Mouse (Mus musculus): ENCODE results near the gene Slc9a7.

Gene Slc9a7

DNA sequence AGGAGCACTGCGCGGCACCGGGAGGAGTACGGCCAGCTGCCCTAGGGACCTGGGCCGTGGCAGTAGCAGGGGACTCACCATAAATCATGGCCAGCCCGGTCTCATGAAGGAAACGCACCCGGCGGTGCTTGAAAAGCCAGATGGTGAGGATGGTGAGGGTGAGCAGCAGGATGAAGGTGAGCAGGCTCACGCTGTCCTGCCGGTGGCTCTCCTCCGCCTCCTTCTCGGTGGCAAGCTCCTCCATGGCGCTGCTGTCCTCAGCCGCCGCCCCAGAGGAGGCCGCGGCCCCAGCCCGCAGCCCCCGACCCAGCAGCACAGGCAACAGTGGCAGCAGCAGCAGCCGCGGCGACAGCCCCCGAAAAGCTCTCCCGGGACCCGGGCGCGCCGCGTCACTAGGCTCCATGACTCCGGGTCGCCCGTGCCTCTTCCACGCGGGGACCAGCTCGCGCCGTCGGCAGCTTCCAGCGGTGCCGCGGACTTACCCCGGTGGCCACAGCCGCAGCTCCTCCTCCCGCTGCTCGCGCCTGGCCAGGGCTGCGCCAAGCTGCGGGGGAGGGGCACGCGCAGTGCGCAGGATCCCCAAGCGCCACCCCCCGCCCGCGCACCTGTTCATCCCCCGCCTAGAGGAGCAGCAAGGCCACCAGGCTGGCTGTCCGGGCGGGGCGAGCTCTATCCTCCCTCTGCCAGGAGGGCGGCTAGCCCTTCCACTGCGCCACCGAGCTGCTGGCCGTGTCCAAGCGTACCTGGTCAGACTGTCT, at the start of gene Slc9a7:
TSS of gene Slc9a7 (minus strand) at position 526 of the 758 bp plus-strand sequence.
- peak; percentile 21 for DNase-seq (ENCODE audit: low spot score)

DNA sequence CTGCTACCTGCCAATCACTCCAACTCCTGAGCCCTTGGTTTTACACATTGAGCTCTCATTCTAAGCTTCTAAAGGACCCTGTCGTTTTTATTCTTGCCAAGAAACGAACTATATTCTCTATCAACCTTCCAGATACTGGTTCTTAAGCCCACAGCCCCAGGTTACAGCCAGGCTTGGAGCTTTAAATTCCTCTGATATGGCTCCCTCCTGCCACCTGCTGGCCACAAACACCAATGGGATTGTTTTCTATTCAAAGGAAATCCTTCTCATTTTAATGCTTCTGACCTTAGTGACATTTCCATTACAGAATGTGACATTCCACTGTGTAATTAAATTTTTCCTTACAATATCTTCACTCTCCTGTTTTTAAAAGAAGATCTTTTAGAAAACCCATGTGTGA, 44.1 kb upstream of the Slc9a7 start:
- peak; percentile 9 for DNase-seq (ENCODE audit: low spot score)

DNA sequence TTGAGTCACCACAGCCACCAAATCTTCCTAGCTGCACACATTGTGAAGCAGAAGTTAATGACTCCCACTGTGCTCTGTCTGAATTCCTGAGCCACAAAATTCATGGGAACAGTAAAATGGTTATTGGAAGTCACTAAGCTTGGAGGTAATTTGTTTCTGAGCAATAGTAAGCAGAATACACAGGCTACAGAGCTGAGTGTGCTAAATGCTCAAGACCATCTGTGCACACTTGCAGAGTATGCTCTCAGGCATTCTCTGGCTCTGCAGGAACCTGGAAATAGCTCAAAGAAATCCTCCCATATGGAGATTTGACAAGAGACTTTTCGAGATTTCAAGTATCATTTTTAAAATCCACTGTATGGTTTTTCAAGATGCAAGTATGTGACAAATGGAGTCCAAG, 41.1 kb upstream of the Slc9a7 start:
- DNase-seq (ENCODE audit: low spot score) = no peak

DNA sequence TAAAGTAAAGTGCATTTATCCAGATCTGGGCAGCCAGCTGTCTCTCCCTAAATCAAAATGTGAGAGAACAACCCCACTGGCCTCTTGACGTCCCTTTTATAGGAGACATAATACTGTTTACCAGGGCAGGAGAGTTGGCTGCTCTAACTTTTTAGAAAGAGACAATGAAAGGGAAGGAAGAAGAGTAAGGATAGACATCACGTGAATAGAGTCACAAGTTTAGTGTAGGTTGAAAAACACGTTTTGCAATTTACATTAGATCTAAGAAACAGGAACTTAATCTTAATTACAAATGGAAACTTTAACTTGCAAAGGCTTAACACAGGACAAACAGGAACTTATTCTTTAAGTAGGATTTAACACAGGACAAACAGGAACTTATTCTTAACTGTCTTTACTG, 15.6 kb upstream of the Slc9a7 start:
- DNase-seq (ENCODE audit: low spot score) = no peak

DNA sequence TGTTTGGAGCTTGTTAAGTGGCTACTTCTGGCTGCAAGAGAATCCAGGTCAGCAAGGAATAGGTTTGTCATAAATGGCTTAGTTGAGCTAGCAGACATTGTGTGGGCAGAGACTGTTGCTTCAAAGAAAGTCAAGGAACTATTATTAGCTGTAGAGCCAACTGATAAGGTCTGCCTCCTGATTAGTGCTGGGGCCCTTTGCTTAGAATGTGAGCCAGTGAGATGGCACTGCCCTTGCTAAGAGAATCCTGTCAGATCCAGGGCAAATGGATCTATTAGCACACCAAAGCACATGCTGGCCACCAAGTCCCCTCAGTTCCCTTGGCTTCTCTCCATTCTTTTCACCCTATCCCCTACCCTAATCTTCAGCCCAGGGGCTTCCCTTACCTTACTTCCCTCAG, 14.3 kb upstream of the Slc9a7 start:
- no peak for DNase-seq (ENCODE audit: low spot score)

DNA sequence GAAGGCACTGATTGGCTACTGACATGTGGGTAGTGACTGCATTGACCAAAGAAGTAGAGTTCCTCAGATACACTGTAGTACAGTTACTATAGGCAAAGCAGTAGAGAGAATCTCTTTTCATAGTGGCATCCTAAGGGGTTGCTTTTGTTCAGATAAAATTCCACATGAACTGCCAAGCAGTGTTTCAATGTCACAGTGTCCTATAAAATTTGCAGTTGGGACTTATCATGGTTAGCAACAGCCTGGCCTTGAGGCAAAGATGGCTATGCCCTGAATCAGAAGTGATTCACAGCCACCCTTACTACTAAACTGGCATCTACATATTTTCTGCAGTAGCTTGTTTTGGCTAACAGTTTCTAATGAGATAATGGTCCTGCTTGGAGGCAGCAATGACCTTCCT, 11.7 kb upstream of the Slc9a7 start:
- DNase-seq (ENCODE audit: low spot score) = no peak

DNA sequence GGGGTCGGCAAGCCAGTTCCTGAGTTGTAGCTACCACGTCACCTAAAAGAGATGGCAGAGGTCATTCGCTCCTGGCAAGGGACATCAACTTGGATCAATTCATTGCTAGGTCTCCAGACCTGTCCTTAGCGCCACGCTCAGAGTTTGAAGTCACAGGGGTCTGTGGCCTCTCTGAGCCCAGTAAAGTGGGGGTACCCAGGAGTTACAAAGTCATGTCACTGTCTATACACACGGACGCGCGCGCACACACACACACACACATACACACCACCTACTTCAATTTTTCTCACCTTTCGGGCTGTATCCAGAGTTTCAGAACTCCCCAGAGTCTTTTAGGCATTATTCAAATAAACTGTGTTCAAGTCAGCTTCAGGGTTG, 422 bp upstream of the Slc9a7 start:
- DNase-seq (ENCODE audit: low spot score) = no peak

DNA sequence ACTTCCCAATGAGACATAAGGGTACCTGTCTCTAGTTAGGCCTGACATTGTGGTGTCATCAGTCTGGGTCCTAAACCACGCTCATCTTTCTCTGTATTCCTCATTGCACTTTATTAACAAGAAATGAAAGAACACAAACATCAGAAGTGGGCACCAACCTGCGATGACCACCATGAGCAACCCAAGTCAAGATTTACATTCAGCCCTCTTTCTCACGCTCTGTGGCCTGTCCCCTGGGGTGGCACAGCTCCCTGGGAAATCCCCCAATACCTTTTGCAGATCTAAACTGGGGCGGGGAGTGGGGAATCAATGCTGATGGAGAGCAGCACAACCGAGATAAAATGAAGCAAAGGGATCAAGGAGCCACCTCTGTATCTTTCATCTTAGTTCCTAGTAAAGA, 892 bp downstream of the Slc9a7 start:
- DNase-seq (ENCODE audit: low spot score) = no peak

DNA sequence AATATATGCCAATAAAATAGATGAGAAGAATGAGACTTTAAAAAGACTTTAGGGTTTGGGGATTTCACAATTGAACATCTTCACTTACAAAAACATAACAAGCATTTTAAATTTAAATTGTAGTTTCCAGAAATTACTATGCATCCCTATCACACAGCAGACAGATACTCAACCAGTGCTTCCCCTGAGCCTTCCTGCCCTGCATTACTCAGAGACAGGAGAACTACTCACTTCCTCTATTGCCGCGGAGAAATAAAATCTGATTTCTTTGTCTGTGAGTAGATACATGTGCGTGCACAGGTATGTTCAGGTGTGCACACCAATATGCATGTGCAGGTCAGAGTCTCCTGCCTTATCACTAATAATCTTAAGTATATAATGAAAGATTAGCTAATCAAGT, 2.9 kb downstream of the Slc9a7 start:
- DNase-seq (ENCODE audit: low spot score) = no peak

DNA sequence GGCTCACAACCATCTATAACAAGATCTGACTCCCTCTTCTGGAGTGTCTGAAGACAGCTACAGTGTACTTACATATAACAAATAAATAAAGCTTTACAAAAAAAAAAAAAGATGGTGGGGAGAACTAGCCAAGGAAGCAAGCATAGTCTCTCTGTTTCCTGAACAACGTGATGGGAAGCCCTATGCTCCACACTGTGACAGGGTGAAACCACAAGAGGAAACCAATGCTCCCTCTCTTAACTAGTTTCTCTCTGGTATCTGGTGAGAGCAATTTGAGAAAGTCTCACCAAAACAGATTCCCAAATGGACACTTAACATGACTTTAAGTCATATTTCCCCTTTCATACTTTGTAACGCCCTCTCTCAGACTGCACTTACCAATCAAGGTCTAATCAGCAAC, 5.4 kb downstream of the Slc9a7 start:
- DNase-seq (ENCODE audit: low spot score) = no peak

DNA sequence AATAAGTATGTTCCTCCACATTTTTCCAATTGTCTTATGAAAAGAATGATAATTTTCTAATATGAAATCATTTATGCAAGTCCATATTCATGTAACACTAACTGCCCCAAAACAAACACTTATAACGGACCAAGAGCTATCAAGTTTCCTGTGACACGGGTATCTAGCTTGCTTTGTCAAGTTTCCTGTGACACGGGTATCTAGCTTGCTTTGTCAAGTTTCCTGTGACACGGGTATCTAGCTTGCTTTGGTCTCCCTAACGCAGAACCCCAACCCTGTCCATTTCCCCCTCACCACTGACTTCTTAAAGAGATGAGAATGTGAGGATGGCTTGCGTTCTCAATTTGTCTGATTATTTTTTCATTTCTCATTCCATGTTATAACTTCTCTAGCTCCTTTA, 12.2 kb downstream of the Slc9a7 start:
- no peak for DNase-seq (ENCODE audit: low spot score)

DNA sequence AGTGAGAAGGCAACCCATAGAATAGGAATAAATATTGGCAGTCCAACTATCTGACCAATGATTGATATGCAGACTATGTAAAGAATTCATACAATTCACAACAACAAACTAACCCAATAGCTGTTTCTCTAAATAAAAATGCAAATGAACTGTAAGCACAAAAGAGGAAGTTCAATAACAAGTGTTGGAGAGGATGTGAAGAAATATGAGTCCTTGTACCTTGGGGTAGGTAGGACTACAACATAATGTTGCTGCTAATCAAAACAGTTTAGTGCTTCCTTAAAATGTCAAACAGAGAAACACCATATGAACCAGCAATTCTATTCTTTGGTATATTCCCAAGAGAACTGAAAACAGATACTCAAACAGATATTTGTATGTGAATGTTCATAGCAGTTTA, 17.8 kb downstream of the Slc9a7 start:
- no peak for DNase-seq (ENCODE audit: low spot score)

DNA sequence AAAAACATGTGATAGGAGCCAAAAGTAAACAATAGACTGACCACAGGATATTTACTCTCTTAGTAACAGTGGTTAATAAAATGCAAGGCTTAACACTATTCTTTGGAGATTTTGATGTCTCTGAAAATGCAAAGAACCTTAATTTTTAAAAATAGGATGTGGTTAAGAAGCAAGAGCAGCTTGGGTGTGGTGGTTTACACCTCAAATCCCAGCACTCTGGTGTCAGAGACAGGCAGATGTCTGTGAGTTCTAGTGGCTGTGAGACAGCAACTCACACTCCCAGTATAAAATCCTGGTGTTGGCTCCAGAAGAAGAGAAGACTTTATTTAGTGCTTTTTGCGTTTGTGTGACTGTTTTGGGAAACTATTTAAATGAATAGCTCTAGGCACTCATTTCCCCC, 19.6 kb downstream of the Slc9a7 start:
- no peak for DNase-seq (ENCODE audit: low spot score)

DNA sequence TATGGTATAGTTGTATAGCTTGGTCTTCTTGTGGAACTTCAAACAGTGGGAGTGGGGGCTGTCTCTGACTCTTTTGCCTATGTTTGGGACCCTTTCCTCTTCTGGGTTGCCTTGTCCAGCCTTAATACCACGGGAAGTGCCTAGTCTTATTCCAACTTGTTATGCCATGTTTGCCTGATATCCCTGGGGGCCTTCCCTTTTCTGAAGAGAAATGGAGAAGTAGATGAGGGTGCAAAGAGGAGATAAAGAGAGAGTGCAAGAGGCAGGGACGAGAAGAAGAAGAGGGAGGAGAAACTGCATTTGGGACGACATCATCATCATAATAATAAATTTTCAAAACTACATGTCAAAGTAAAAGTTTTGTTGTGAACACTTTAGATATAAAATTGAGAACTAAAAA, 21.6 kb downstream of the Slc9a7 start:
- no peak for DNase-seq (ENCODE audit: low spot score)

DNA sequence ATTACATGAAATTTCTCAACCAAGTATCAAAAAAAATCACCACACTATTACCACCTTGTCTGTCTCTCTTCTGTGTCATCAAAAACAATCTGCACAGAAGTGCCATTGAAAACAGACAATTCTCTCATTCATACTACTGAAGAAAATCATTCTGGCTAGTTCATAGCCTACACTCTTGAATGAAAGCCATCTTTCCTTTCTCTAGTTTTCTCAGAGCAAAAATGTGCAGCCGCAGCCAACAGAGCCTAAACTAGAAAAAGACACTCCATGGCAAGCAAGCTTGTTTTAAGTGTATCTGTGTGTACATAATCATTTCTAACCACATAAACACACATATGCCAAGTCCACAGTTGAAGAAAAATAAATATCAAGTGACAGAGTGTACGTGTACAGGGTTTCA, 27.2 kb downstream of the Slc9a7 start:
- DNase-seq (ENCODE audit: low spot score) = no peak

DNA sequence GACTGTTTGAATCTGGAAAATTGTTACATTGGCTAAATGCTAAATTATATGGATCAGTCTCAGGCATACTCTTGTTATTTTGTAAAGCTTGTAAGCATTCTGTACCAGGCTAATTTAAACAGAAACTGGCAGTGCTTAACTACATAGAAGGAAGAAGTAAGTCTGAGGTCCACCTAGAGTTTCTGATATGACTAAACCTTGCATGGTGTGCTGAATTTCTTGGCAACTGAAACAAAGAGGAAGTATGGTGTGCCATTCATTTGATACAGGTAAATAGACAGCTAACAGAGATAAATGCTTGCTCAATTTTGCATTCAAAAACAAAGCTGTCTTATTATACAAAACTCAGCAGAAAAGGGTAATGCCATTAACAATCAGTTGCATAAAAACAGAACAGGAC, 63.5 kb downstream of the Slc9a7 start:
- DNase-seq (ENCODE audit: low spot score) = no peak

DNA sequence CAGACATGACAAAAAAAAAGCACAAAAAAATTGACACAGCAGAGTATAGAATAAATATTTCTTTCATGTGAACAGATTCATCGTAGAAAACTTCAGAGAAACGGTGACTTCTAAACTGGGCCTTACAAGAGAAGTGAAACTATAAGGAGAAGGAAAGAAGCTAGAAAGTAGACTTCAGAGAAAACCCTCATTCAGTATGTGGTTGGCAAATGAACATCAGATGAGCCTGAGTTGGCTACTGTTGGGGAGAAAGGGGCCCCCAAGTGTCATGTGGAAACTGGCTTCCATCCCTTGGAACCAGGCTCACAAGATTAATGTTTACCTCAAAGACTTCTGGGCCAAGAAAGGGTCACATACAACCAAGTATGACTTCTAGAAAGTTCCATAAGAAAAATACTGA, 70.1 kb downstream of the Slc9a7 start:
- no peak for DNase-seq (ENCODE audit: low spot score)

DNA sequence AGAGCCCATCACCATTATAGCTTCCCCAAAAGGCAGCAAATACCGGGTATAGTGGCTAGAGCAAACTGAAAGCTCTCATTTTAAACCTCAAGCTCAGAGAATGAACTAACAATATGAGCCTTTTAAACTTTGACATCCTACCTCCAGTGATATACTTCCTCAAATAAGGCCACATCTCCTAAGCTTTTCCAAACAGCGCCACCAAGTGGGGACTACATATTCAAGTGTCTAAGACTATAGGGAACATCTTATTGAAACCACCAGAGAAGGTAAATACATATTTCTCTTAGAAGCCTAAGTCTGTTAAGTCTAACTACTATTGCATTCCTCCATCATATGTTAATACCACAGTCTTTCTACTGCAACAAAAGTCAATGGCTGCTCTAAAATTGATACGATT, 106.0 kb downstream of the Slc9a7 start:
- no peak for DNase-seq (ENCODE audit: low spot score)

DNA sequence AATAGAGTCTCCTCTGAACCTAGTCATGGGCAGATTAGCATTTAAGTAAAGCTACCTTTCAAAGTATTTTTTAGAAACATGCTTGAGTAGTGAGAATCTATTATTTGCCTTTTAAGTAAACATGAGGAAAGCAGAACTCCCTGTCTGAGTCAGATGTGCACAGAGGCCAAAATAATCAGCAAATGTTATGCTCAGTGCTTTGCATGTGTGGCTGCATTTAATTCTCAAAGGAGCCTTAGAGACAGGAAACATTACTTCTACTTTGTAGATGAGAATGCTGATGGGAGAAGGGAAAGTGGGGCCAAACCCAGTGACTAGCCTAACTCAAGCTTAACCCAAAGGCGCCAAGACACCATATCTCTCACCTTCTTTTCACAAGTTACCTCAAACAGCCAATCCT, 114.8 kb downstream of the Slc9a7 start:
- no peak for DNase-seq (ENCODE audit: low spot score)

DNA sequence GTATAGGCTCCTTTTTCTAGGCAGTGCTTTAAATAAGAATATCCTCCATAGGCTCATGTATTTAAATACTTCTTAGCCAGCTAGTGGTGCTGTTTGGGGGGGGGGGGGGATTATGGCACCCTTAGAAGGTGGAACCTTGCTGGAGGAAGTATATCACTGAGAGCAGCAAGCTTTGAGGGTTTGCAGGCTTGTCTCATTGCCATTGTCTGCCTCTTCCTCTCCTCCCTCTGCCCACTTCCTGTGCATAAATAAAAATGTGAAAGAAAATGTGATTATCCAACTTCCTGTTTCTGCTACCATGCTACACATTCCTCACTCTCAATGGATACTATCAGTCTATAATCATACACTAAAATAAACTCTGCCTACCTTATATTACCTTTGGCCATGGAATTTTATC, 123.2 kb downstream of the Slc9a7 start:
- DNase-seq (ENCODE audit: low spot score) = no peak

DNA sequence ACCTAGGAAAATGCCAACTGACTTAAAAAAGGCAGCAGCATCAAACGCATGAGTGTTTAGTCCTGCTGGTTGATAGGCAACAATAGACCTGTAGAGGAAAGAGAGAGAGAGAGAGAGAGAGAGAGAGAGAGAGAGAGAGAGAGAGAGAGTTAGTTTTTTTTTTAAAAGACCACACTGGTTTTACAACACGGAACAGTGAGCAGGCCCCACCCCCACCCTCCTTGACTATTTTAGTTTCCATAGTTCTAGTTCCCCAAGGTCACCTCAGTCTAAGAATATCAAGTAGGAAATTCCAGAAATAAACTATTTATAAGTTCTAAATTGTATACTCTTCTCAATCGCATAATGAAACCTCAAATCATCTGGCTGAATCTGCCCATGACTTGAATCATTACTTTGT, 126.6 kb downstream of the Slc9a7 start:
- DNase-seq (ENCODE audit: low spot score) = no peak

DNA sequence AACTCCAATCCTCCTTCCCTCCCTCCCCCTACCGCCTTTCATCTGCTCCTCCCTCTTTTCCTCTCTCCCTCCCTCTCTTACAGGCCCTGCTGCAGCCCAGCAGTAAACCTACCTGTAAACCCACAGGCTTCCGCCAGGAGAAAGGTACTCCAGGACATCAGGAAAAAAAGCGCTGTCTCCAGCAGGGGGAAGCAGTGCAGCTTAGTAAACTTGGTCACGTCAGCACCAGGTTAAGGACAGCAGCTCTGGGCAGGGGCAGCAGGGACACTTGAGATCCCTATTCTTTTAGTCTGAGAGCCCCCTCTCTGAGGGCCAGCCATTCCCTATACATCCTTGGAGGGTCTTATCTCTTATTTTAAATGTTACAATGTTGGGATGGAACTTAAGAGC, 129.3 kb downstream of the Slc9a7 start:
- DNase-seq (ENCODE audit: low spot score) = no peak

DNA sequence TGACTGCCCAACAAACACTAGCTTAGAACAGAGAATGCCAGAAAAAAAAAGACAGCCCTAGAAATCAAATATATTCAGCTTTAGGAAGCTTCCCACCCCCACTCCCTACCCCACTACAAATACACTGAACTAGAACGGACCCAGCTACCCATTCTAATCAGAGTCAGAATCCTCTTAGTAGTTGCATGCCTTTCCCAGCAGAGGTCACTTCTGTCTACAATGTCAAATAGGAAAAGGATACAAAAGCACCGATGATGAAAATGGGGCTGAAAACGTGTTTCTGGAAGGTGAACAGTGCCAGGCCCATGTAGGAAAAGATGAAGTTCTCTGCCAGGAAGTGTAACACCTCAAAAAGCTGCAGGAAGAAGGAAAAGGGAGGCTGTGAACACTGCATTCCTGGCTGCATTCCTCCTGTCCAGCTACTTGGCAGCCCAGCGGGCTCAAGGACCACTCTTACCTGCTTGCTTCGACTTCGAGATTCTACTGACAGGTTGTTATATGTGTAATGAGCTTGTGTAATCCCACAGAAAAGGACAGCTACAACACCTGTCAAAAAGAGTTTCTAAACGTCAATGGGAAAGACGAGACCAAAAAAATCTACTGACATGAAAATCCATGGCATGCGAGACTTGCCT, 129.8 kb downstream of the Slc9a7 start:
- DNase-seq (ENCODE audit: low spot score) = no peak

DNA sequence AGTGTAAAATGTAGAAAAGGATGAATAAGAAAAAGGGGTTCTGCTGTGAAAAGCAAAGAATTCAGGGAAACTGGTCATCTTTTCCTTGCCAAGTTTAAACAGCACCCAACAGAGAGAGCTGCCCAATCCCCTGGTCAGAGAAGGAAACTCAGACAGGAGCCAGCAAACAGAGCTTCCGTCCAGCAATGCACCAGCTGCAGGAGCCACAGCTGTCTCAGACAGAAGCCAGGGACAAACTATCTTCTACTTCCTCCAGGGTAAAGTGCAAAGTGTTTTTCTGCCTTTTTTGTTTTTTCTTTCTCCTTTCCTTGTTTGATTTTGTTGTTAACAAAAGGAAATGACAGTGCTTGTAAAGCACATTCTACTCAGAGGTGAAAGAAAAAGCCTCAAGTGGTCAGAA, 131.3 kb downstream of the Slc9a7 start:
- no peak for DNase-seq (ENCODE audit: low spot score)
